Mouse (Mus musculus): ENCODE data around the gene Trim60. TPM values are rescaled to one million over a fixed set of nuclear protein-coding genes. Genes with fewer than 3 reads are reported as not detected.

Gene Trim60
- polyA plus RNA-seq, 1 experiment from 2014 or later = not detected

Other genes starting within 250 kb of the Trim60 start
- 14.9 and 19.3 TPM in 2 replicates for gene Klhl2, start 168.6 kb downstream of the Trim60 start, polyA plus RNA-seq (2014; fragmentation: Nextera tagmentation; extraction: Ambion mirVana)
- gene Tmem192, start 71.4 kb downstream of the Trim60 start, polyA plus RNA-seq (2014; fragmentation: Nextera tagmentation; extraction: Ambion mirVana) = 18.6 and 19.3 TPM in 2 replicates
- not detected in 2 replicates for gene Trim75, start 30.8 kb downstream of the Trim60 start, polyA plus RNA-seq (2014; fragmentation: Nextera tagmentation; extraction: Ambion mirVana)
- not detected in 2 replicates for gene Trim61, start 61 bp downstream of the Trim60 start, polyA plus RNA-seq (2014; fragmentation: Nextera tagmentation; extraction: Ambion mirVana)
- gene Apela, start 18.8 kb upstream of the Trim60 start, polyA plus RNA-seq (2014; fragmentation: Nextera tagmentation; extraction: Ambion mirVana) = 2.2 and 3.5 TPM in 2 replicates
- gene Gm10663, start 56.4 kb upstream of the Trim60 start, polyA plus RNA-seq (2014; fragmentation: Nextera tagmentation; extraction: Ambion mirVana) = not detected in 2 replicates
- not detected in 2 replicates for gene BC030870, start 111.0 kb upstream of the Trim60 start, polyA plus RNA-seq (2014; fragmentation: Nextera tagmentation; extraction: Ambion mirVana)